Mouse (Mus musculus) liver, embryonic 14.5 days (tissue): ENCODE results near the gene Slc6a12. TPM values are rescaled to one million over a fixed set of nuclear protein-coding genes. Genes with fewer than 3 reads are reported as not detected.

Experiments
- ATAC-seq: fragments of 200-750 bp; cut with Nextera tagmentation; 2 replicates; pipeline ENCODE4 v1.8.0; 2017; ENCODE audit warnings: moderate number of reproducible peaks, mild to moderate bottlenecking, moderate library complexity; ENCODE audit not compliant: insufficient read depth
- DNase-seq, 3 experiments: peaks; one replicate each; pipeline ENCODE4 v3.0.0-alpha.2; 2012 to 2013; ENCODE audit warnings: low read depth in 3 of 3, low spot score in 3 of 3
- H3K27ac ChIP-seq: fragments of 300-500 bp; sonication (generic); 2 replicates; pipeline ENCODE4 v1.5.1; 2014; ENCODE audit warnings: moderate library complexity, mild to moderate bottlenecking, control low read depth, inconsistent platforms
- H3K27me3 ChIP-seq: fragments of 300-500 bp; sonication (generic); 2 replicates; pipeline ENCODE4 v1.6.1; 2014; ENCODE audit warnings: mild to moderate bottlenecking, low read length, moderate library complexity; ENCODE audit not compliant: control insufficient read depth, insufficient read depth
- H3K36me3 ChIP-seq: fragments of 300-500 bp; sonication (generic); replicated peaks from 2 replicates; pipeline ENCODE4 v1.6.1; 2014; ENCODE audit warnings: low read depth; ENCODE audit not compliant: control insufficient read depth, insufficient read depth
- H3K4me1 ChIP-seq, 2 experiments: fragments of 200-500 bp in 1 of 2; fragments of 300-500 bp in 1 of 2; sonication (generic) in 1 of 2; replicated peaks; 2 replicates each; pipeline ENCODE4 v1.6.1; 2012 to 2014; ENCODE audit warnings: antibody characterized with exemption in 1 of 2, inconsistent platforms in 1 of 2, low read length in 1 of 2; ENCODE audit not compliant: control insufficient read depth in 2 of 2, insufficient read depth in 2 of 2
- H3K4me2 ChIP-seq: fragments of 300-500 bp; sonication (generic); 2 replicates; pipeline ENCODE4 v1.6.1; 2014; ENCODE audit warnings: low read depth, mild to moderate bottlenecking, control low read depth, moderate library complexity
- H3K4me3 ChIP-seq, 2 experiments: fragments of 200-500 bp in 1 of 2; fragments of 300-500 bp in 1 of 2; sonication (generic) in 1 of 2; 2 replicates each; pipeline ENCODE4 v1.5.1; 2012 to 2014; ENCODE audit warnings: low read depth in 2 of 2, low read length in 2 of 2, mild to moderate bottlenecking in 2 of 2, control low read depth in 1 of 2, inconsistent platforms in 1 of 2, moderate library complexity in 1 of 2; ENCODE audit not compliant: insufficient read depth in 1 of 2
- H3K9ac ChIP-seq: fragments of 300-500 bp; sonication (generic); replicated peaks from 2 replicates; pipeline ENCODE4 v1.6.1; 2014; ENCODE audit warnings: mild to moderate bottlenecking, control low read depth, moderate library complexity
- H3K9me3 ChIP-seq: fragments of 300-500 bp; sonication (generic); 2 replicates; pipeline ENCODE4 v1.6.1; 2016; ENCODE audit warnings: low read length, mixed read lengths; ENCODE audit not compliant: control insufficient read depth
- CTCF ChIP-seq: IDR thresholded peaks from 2 replicates; pipeline ENCODE4 v1.5.1; 2016; ENCODE audit warnings: antibody characterized with exemption, low read depth, control low read depth
- EP300 ChIP-seq: IDR thresholded peaks from 2 replicates; pipeline ENCODE4 v1.6.1; 2016; ENCODE audit warnings: antibody characterized with exemption, low read depth
- WGBS: fragments of 180-500 bp; shearing (Covaris S2); extraction: QIAGEN DNeasy Blood & Tissue Kit; methylation state at CpG from one replicate; pipeline ENCODE4 v1.1.7; 2014; ENCODE audit not compliant: insufficient replicate concordance; 5-methylcytosine and 5-hydroxymethylcytosine counted together
- polyA plus RNA-seq, 2 experiments: library from polyadenylated mRNA; depleted of rRNA in 1 of 2; stranded (reverse) in 1 of 2; unstranded in 1 of 2; fragments of >200 nt; fragmentation: Nextera tagmentation in 1 of 2; extraction: Ambion mirVana in 1 of 2; gene quantifications; 2 replicates each; pipeline versions ENCODE4 v1.2.1 to v1.2.3; 2012 to 2014

Slc6a12 gene
- polyA plus RNA-seq, 2 experiments, result 1.3 to 2.0 TPM

DNA sequence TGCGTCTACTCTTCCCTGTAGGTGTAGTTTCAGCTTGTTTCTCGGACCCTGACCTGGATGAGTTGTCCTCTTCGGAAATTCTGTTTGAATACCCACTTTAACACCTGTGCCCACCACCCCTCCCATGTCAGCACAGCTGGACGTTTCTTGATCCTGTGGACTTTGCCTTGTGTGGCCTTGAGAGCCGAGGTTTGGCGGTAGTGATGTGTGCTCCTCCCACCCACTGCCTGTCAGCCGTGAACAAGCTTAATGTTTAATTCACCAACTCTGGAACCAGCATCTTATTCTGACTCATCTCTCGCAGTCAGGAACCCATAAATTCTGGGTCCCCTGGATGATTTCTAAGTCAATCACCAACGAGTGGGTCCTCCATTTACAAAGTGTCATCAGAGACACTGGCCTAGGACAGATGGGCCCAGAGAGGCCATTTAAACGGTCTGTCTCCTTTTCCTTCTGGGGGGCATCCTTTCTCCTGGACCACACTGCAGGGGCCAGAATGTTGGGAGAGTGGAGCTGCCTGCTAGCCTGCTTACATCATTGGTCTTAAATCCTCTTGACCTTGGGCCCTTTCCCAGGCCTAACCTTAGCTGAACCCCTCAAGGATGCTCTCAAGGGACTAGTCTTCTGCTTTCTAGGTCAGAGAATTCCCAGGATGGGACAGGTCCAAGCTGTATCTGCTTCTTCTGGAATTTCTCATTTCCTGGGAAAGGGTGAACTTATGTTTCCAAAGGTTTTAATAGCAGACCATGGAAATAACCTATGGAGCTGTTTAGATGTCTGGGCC, 28.5 kb downstream of the Slc6a12 start:
- Histone ChIP-seq H3K9ac (no peak overlapping the region), H3K27me3 (no peaks in the 10 kb centered on the region), H3K4me2 (no peak overlapping the region), H3K27ac (no peak overlapping the region), H3K9me3 (no peaks in the 10 kb centered on the region), H3K4me3 (no peak overlapping the region), H3K36me3 (no peaks in the 10 kb centered on the region), H3K4me1 (no peaks in the 10 kb centered on the region)
- WGBS, result 56% methylated on average over 10 of the region's 10 CpGs
- DNase-seq (no peak), ATAC-seq (no peak)
- TF ChIP-seq CTCF (no peak), EP300 (no peak)

DNA sequence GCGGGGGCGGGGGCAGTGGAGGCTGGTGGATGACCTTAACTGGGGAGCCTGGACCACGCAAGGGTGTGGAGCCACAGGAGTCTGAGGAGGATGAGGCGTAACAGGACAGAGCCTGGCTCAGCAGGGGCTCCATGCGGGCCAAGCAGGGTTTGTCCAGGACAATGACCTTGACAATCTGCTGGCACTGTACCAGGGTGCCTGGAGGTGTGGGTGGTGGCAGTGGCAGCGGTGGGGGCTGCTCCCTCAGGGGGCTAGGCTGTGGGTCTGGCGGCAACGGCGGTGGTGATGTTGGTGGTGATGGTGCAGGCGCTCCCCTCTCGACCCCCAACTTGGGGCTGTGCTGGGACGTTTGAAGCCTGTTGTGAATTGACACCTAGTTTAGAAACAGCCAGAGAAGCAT, 33.3 kb downstream of the Slc6a12 start:
- DNase-seq (no peak), ATAC-seq (no peak)
- TF ChIP-seq EP300 (no peak), CTCF (no peak)

DNA sequence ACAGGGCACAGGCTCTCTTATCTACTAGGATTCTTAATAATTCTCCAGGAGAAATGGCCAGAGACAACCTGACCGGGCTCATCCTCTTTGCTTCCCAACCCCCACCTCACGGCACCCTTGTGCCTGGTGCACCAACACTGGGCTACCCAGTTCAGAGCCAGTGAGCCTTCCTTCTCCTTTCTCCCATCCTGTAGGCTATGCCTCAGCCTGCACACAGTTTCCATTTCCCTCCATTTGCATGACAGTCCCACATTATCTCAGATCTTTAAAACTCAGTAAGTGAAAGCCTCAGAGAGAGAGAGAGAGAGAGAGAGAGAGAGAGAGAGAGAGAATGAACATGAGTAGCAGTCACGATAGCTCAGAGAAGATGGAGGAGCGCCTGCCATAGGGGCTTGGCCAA, 35.4 kb downstream of the Slc6a12 start:
- 45% methylated on average over 4 of the region's 4 CpGs for WGBS
- H3K27me3 ChIP-seq, result no peaks in the 10 kb centered on the region
- H3K36me3 ChIP-seq, result no peaks in the 10 kb centered on the region
- DNase-seq (no peak), ATAC-seq (no peak)
- H3K4me1 ChIP-seq, result no peaks in the 10 kb centered on the region
- TF ChIP-seq CTCF (no peak), EP300 (no peak)
- no peak overlapping the region for H3K4me3 ChIP-seq
- H3K9me3 ChIP-seq, result no peaks in the 10 kb centered on the region
- H3K27ac ChIP-seq, result no peak overlapping the region
- no peak overlapping the region for H3K4me2 ChIP-seq
- H3K9ac ChIP-seq, result no peak overlapping the region

More for the DNA sequence above, 33.3 kb downstream of the Slc6a12 start:
- no peaks in the 10 kb centered on the region for H3K36me3 ChIP-seq
- no peak overlapping the region for H3K27ac ChIP-seq
- WGBS, result 50% methylated on average over 12 of the region's 12 CpGs
- H3K9ac ChIP-seq, result no peak overlapping the region
- H3K4me2 ChIP-seq, result no peak overlapping the region
- H3K27me3 ChIP-seq, result no peaks in the 10 kb centered on the region
- H3K9me3 ChIP-seq, result no peaks in the 10 kb centered on the region
- no peak overlapping the region for H3K4me3 ChIP-seq
- H3K4me1 ChIP-seq, result no peaks in the 10 kb centered on the region

DNA sequence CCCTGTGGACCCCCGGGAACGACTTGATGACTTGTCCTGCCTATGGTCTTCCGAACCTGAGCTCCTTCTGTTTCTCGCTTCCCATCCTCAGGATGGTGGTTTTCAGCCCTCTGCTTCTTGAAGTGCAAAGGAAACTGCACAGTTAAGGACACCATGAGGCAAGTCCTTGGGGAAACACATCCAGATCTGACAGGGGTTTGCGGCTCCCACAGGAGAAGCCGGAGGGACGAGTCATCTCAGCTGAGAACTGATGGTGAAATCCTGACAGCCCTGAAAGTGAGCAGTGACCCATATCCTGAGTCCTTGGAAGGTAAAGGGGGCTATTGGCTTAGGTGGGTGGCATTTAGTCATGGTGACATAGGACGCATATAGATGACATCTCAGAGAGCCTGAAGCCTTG, 37.7 kb downstream of the Slc6a12 start:
- Histone ChIP-seq H3K4me1 (no peaks in the 10 kb centered on the region), H3K27me3 (no peaks in the 10 kb centered on the region), H3K4me2 (no peak overlapping the region), H3K9ac (no peak overlapping the region), H3K36me3 (no peaks in the 10 kb centered on the region), H3K4me3 (no peak overlapping the region), H3K27ac (no peak overlapping the region), H3K9me3 (no peaks in the 10 kb centered on the region)
- WGBS, result 67% methylated on average over 8 of the region's 8 CpGs
- DNase-seq (no peak), ATAC-seq (no peak)
- TF ChIP-seq CTCF (no peak), EP300 (no peak)

DNA sequence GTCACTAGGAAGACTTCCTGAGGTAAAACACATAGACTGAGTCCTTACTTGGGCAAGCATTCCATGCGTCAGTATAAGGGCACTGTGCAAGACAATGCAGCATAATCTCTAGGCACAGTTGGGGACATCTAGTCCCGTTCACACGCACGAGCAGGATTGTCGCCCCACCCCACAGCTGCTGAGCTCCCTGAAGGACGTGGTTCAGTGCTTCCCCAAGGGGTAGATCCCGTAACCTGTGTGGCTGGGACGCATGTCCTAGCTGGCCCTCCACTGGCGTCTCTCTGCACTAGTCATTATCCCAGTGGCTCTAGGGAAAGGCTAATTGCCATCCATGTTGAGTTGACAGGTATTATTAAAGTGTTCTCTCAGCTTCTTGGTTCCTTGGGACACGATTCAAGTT, 39.2 kb downstream of the Slc6a12 start:
- no peak for DNase-seq
- WGBS, result 54% methylated on average over 10 of the region's 10 CpGs
- ATAC-seq, result no peak
- Histone ChIP-seq H3K9me3 (no peaks in the 10 kb centered on the region), H3K4me1 (no peaks in the 10 kb centered on the region), H3K4me3 (no peak overlapping the region), H3K27ac (no peak overlapping the region), H3K4me2 (no peak overlapping the region), H3K27me3 (no peaks in the 10 kb centered on the region), H3K9ac (no peak overlapping the region), H3K36me3 (no peaks in the 10 kb centered on the region)
- TF ChIP-seq CTCF (no peak), EP300 (no peak)
